Mouse (Mus musculus) midbrain, embryonic 16.5 days (tissue): ENCODE measurements at regions not wholly inside any gene's neighbourhood (a gene's known extent, or its start where the extent isn't known, plus 50 kb on each side); places are given as distances from the start of the nearest gene placed in this dataset.
A peak's percentile ranks its signal among the peaks of the same experiment; 100 is the strongest.

Experiments
- ATAC-seq: fragments of 200-750 bp; cut with Nextera tagmentation; 2 replicates; pipeline ENCODE4 v1.8.0; 2017; ENCODE audit warnings: moderate TSS enrichment
- H3K27ac ChIP-seq: fragments of 300-500 bp; sonication (generic); 2 replicates; pipeline ENCODE4 v1.5.1; 2014; ENCODE audit warnings: mild to moderate bottlenecking, low read length, mixed read lengths
- H3K27me3 ChIP-seq: fragments of 300-500 bp; sonication (generic); 2 replicates; pipeline ENCODE4 v1.6.1; 2014; ENCODE audit warnings: low read depth, low read length, mixed read lengths; ENCODE audit not compliant: control insufficient read depth, insufficient read depth
- H3K36me3 ChIP-seq: fragments of 300-500 bp; sonication (generic); 2 replicates; pipeline ENCODE4 v1.6.1; 2014; ENCODE audit warnings: mild to moderate bottlenecking, low read length, moderate library complexity, mixed read lengths; ENCODE audit not compliant: control insufficient read depth, insufficient read depth
- H3K4me1 ChIP-seq: fragments of 300-500 bp; sonication (generic); 2 replicates; pipeline ENCODE4 v1.6.1; 2014; ENCODE audit warnings: mild to moderate bottlenecking, low read length, mixed read lengths; ENCODE audit not compliant: control insufficient read depth, insufficient read depth
- H3K4me2 ChIP-seq: fragments of 300-500 bp; sonication (generic); 2 replicates; pipeline ENCODE4 v1.6.1; 2014; ENCODE audit warnings: mild to moderate bottlenecking, low read length, mixed read lengths
- H3K4me3 ChIP-seq: fragments of 300-500 bp; sonication (generic); 2 replicates; pipeline ENCODE4 v1.5.1; 2014; ENCODE audit warnings: low read depth, mild to moderate bottlenecking, low read length, moderate library complexity, mixed read lengths
- H3K9ac ChIP-seq: fragments of 300-500 bp; sonication (generic); 2 replicates; pipeline ENCODE4 v1.6.1; 2014; ENCODE audit warnings: low read depth, low read length, mixed read lengths
- H3K9me3 ChIP-seq: fragments of 300-500 bp; sonication (generic); replicated peaks from 2 replicates; pipeline ENCODE4 v1.6.1; 2014; ENCODE audit warnings: mild to moderate bottlenecking, low read length, mixed read lengths; ENCODE audit not compliant: control insufficient read depth, poor library complexity, severe bottlenecking
- WGBS: fragments of 180-500 bp; shearing (Covaris S2); extraction: QIAGEN DNeasy Blood & Tissue Kit; methylation state at CpG from one replicate; pipeline ENCODE4 v1.1.7; 2014; 5-methylcytosine and 5-hydroxymethylcytosine counted together

- Histone ChIP-seq H3K4me3 (no peak overlapping the region), H3K9me3 (no peaks in the 10 kb centered on the region), H3K27me3 (no peaks in the 10 kb centered on the region), H3K27ac (no peak overlapping the region), H3K36me3 (no peaks in the 10 kb centered on the region), H3K4me1 (no peaks in the 10 kb centered on the region), H3K4me2 (no peak overlapping the region), H3K9ac (no peak overlapping the region)
- no peak for ATAC-seq
- WGBS, result 79% methylated on average over 2 of the region's 3 CpGs
These were observed 106.4 kb upstream of the 4933402D24Rik start for GRCm38 (mm10) chr1:63875297-63875962.

GRCm38 (mm10) chr1:63871831-63872230, 102.8 kb upstream of the 4933402D24Rik start:
- WGBS, result 88% methylated on average over 6 of the region's 6 CpGs
- Histone ChIP-seq H3K27me3 (no peaks in the 10 kb centered on the region), H3K9me3 (no peaks in the 10 kb centered on the region), H3K9ac (no peak overlapping the region), H3K4me2 (no peak overlapping the region), H3K27ac (no peak overlapping the region), H3K36me3 (no peaks in the 10 kb centered on the region), H3K4me3 (no peak overlapping the region), H3K4me1 (no peaks in the 10 kb centered on the region)
- no peak for ATAC-seq

- 83% methylated on average over 2 of the region's 2 CpGs for WGBS
These were observed 100.3 kb upstream of the 4933402D24Rik start for GRCm38 (mm10) chr1:63869342-63869741.

GRCm38 (mm10) chr1:63857933-63858649, 89.0 kb upstream of the 4933402D24Rik start:
- Histone ChIP-seq H3K36me3 (no peaks in the 10 kb centered on the region), H3K9ac (no peak overlapping the region), H3K4me1 (peaks cover 18% of the 10 kb centered on the region), H3K4me3 (no peak overlapping the region), H3K27me3 (no peaks in the 10 kb centered on the region), H3K27ac (peak overlapping the region; percentile 87), H3K4me2 (no peak overlapping the region), H3K9me3 (no peaks in the 10 kb centered on the region)
- peak; percentile 88 for ATAC-seq
- WGBS, result 16% methylated on average over 6 of the region's 6 CpGs

More at GRCm38 (mm10) chr1:63869342-63869741, 100.3 kb upstream of the 4933402D24Rik start:
- Histone ChIP-seq H3K9me3 (no peaks in the 10 kb centered on the region), H3K4me3 (no peak overlapping the region), H3K36me3 (no peaks in the 10 kb centered on the region), H3K27ac (no peak overlapping the region), H3K27me3 (no peaks in the 10 kb centered on the region), H3K4me2 (no peak overlapping the region), H3K9ac (no peak overlapping the region), H3K4me1 (no peaks in the 10 kb centered on the region)
- ATAC-seq, result no peak

DNA sequence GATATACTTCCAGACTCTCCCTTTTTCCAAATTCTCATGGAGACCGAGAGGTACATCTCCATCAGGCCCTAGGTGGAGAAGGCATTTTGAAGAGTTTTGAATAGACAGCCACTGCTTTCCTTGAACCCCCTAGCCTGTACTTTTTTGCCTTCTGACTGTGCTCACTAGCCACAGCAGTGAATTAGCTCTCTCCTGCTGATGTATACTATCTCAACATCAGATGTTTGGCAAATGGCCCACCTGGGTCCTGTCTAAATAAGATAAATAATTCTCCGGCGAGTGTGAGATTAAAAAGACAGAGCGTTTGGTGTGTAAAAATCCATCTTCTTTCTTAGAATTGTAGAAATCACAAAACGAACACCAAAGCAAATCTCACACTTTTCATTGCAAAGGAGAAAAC, 88.4 kb upstream of the 4933402D24Rik start:
- Histone ChIP-seq H3K4me2 (no peak overlapping the region), H3K9me3 (no peaks in the 10 kb centered on the region), H3K9ac (no peak overlapping the region), H3K4me1 (peaks cover 18% of the 10 kb centered on the region), H3K4me3 (no peak overlapping the region), H3K36me3 (no peaks in the 10 kb centered on the region), H3K27ac (peak overlapping the region; percentile 87), H3K27me3 (no peaks in the 10 kb centered on the region)
- ATAC-seq, result peak; percentile 82
- 31% methylated on average over 5 of the region's 5 CpGs for WGBS

DNA sequence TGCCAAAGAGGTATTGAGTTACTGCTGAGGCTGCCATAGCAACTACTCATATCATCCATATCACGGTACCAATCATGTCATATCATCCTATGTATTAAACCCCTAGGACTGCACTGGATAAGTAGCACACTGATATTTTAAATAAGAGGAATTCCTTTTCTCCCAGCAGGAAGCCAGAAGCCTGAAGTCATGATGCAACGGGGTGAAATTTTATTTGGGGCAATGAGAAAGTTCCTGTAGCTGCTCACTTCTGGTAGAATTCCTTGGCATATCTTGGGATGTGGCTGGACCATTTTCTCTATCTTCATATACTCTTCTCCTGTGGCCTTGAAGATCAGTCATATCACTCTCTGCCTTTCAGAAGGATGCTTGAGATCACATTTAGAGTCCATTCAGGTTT, 87.3 kb upstream of the 4933402D24Rik start:
- ATAC-seq, result no peak
- 76% methylated on average over 2 of the region's 2 CpGs for WGBS
- H3K27me3 ChIP-seq, result no peaks in the 10 kb centered on the region

DNA sequence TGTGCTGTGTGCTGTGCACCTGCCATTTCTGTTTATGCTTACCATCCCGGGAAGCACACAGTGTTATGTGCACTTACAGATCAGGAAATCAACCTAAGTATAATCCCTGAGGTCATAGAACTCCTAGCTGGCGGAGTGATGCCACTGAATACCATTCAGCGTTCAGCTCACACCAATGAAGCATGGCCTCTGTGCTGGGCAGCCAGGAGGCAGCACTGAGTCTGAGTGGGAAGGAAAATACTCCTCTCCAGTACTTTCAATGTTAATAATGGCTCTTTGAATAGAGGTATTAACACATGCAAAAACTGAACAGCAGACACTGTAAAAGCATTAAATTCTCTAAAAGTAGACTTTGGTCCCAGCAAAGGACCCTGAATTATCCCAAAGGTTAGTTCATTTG, 85.7 kb upstream of the 4933402D24Rik start:
- H3K4me2 ChIP-seq, result no peak overlapping the region
- no peaks in the 10 kb centered on the region for H3K27me3 ChIP-seq
- H3K27ac ChIP-seq, result no peak overlapping the region
- no peak overlapping the region for H3K4me3 ChIP-seq
- no peak for ATAC-seq
- no peaks in the 10 kb centered on the region for H3K9me3 ChIP-seq
- peaks cover 27% of the 10 kb centered on the region for H3K4me1 ChIP-seq
- WGBS, result 59% methylated on average over 3 of the region's 3 CpGs
- no peak overlapping the region for H3K9ac ChIP-seq
- H3K36me3 ChIP-seq, result no peaks in the 10 kb centered on the region

More for the DNA sequence above, 87.3 kb upstream of the 4933402D24Rik start:
- Histone ChIP-seq H3K27ac (0 out of 2 replicates have a peak overlapping the region, but pooled peaks have one; percentile 11), H3K4me2 (no peak overlapping the region), H3K4me3 (no peak overlapping the region), H3K9me3 (no peaks in the 10 kb centered on the region), H3K9ac (no peak overlapping the region), H3K4me1 (peaks cover 26% of the 10 kb centered on the region), H3K36me3 (no peaks in the 10 kb centered on the region)

- Histone ChIP-seq H3K27ac (no peak overlapping the region), H3K36me3 (no peaks in the 10 kb centered on the region), H3K9ac (no peak overlapping the region), H3K4me3 (no peak overlapping the region), H3K4me1 (peaks cover 10% of the 10 kb centered on the region), H3K27me3 (no peaks in the 10 kb centered on the region), H3K9me3 (no peaks in the 10 kb centered on the region), H3K4me2 (no peak overlapping the region)
- ATAC-seq, result 0 out of 2 replicates have a peak, but pooled peaks have one; percentile 78
- WGBS, result 33% methylated on average over 4 of the region's 4 CpGs
These were observed 82.5 kb upstream of the 4933402D24Rik start for GRCm38 (mm10) chr1:63851476-63852094.

DNA sequence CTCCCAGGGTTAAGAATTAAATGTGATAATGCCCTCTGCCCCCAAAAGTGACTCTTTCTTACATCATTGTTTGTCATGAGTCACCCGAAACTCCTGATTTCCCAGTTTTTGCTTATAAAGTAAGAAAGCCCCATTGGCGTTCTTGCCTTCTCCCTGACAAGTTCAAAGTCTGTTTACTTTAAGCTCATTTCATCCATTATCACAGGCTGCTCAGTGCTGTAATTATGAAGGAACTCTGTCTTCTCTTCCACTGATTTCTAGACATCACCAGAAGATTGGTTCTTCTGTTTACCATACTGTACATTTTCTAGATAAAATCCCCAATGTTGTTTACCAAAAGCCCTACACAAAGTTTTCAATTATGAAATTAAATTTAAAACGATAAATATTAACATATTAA, 81.2 kb upstream of the 4933402D24Rik start:
- Histone ChIP-seq H3K9me3 (no peaks in the 10 kb centered on the region), H3K4me3 (no peak overlapping the region), H3K36me3 (no peaks in the 10 kb centered on the region), H3K27ac (no peak overlapping the region), H3K27me3 (no peaks in the 10 kb centered on the region), H3K4me1 (peaks cover 8% of the 10 kb centered on the region), H3K4me2 (no peak overlapping the region), H3K9ac (no peak overlapping the region)
- ATAC-seq, result no peak
- 89% methylated on average over 3 of the region's 3 CpGs for WGBS
